Mouse (Mus musculus) heart, embryonic 11.5 days (tissue): ENCODE measurements around the gene Gsap. TPM values are rescaled to one million over a fixed set of nuclear protein-coding genes. Genes with fewer than 3 reads are reported as not detected.

Experiments
- ATAC-seq: fragments of 200-750 bp; cut with Nextera tagmentation; replicated peaks from 2 replicates; pipeline ENCODE4 v1.8.0; 2017; ENCODE audit warnings: moderate library complexity; ENCODE audit not compliant: insufficient number of reproducible peaks, low FRiP score, low TSS enrichment
- H3K27ac ChIP-seq: fragments of 300-500 bp; sonication (generic); 2 replicates; pipeline ENCODE4 v1.5.1; 2014; ENCODE audit warnings: mild to moderate bottlenecking, low read depth, low read length
- H3K27me3 ChIP-seq: fragments of 300-500 bp; sonication (generic); 2 replicates; pipeline ENCODE4 v1.6.1; 2014; ENCODE audit warnings: mild to moderate bottlenecking, low read length, mixed read lengths; ENCODE audit not compliant: control insufficient read depth, insufficient read depth
- H3K36me3 ChIP-seq: fragments of 300-500 bp; sonication (generic); 2 replicates; pipeline ENCODE4 v1.6.1; 2014; ENCODE audit warnings: mild to moderate bottlenecking, low read length, moderate library complexity, mixed read lengths; ENCODE audit not compliant: control insufficient read depth, insufficient read depth
- H3K4me1 ChIP-seq: fragments of 300-500 bp; sonication (generic); 2 replicates; pipeline ENCODE4 v1.6.1; 2014; ENCODE audit warnings: low read length; ENCODE audit not compliant: control insufficient read depth, insufficient read depth
- H3K4me2 ChIP-seq: fragments of 300-500 bp; sonication (generic); 2 replicates; pipeline ENCODE4 v1.6.1; 2014; ENCODE audit warnings: mild to moderate bottlenecking, moderate library complexity
- H3K4me3 ChIP-seq: fragments of 300-500 bp; sonication (generic); 2 replicates; pipeline ENCODE4 v1.5.1; 2014; ENCODE audit warnings: low read depth, low read length
- H3K9ac ChIP-seq: fragments of 300-500 bp; sonication (generic); 2 replicates; pipeline ENCODE4 v1.6.1; 2014; ENCODE audit warnings: mild to moderate bottlenecking, low read depth, low read length, moderate library complexity
- H3K9me3 ChIP-seq: fragments of 300-500 bp; sonication (generic); replicated peaks from 2 replicates; pipeline ENCODE4 v1.6.1; 2016; ENCODE audit warnings: low read length; ENCODE audit not compliant: control insufficient read depth
- WGBS: fragments of 180-500 bp; shearing (Covaris S2); extraction: QIAGEN DNeasy Blood & Tissue Kit; methylation state at CpG from one replicate; pipeline ENCODE4 v1.1.7; 2014; ENCODE audit not compliant: insufficient replicate concordance; 5-methylcytosine and 5-hydroxymethylcytosine counted together
- polyA plus RNA-seq: library from polyadenylated mRNA; unstranded; fragments of >200 nt; fragmentation: Nextera tagmentation; extraction: Ambion mirVana; gene quantifications from 2 replicates; pipeline ENCODE4 v1.2.1, GENCODE M21; 2014

Gene Gsap
- polyA plus RNA-seq, 1 experiment from 2014 or later, result 0.39 TPM

- WGBS, result 65% methylated on average over 7 of the region's 7 CpGs
- no peak overlapping the region for H3K4me2 ChIP-seq
- no peaks in the 10 kb centered on the region for H3K27me3 ChIP-seq
- no peaks in the 10 kb centered on the region for H3K4me1 ChIP-seq
- no peak overlapping the region for H3K4me3 ChIP-seq
- H3K36me3 ChIP-seq, result no peaks in the 10 kb centered on the region
- H3K27ac ChIP-seq, result no peak overlapping the region
- H3K9me3 ChIP-seq, result no peaks in the 10 kb centered on the region
- H3K9ac ChIP-seq, result no peak overlapping the region
- ATAC-seq, result no peak
Measured at GRCm38 (mm10) chr5:21260746-21261145, 74.7 kb downstream of the Gsap start.

GRCm38 (mm10) chr5:21261202-21261844, 75.3 kb downstream of the Gsap start:
- WGBS, result 56% methylated on average over 6 of the region's 6 CpGs
- Histone ChIP-seq H3K27me3 (no peaks in the 10 kb centered on the region), H3K27ac (no peak overlapping the region), H3K4me1 (no peaks in the 10 kb centered on the region), H3K4me3 (no peak overlapping the region), H3K36me3 (no peaks in the 10 kb centered on the region), H3K4me2 (no peak overlapping the region), H3K9me3 (no peaks in the 10 kb centered on the region), H3K9ac (no peak overlapping the region)
- no peak for ATAC-seq

- no peak for ATAC-seq
- Histone ChIP-seq H3K36me3 (no peaks in the 10 kb centered on the region), H3K4me2 (no peak overlapping the region), H3K9me3 (no peaks in the 10 kb centered on the region), H3K4me1 (no peaks in the 10 kb centered on the region), H3K9ac (no peak overlapping the region), H3K4me3 (no peak overlapping the region), H3K27me3 (no peaks in the 10 kb centered on the region), H3K27ac (no peak overlapping the region)
- 63% methylated on average over 18 of the region's 18 CpGs for WGBS
Measured at GRCm38 (mm10) chr5:21263202-21264055, 77.4 kb downstream of the Gsap start.

GRCm38 (mm10) chr5:21264352-21265021, 78.4 kb downstream of the Gsap start:
- Histone ChIP-seq H3K9ac (no peak overlapping the region), H3K9me3 (no peaks in the 10 kb centered on the region), H3K4me3 (no peak overlapping the region), H3K27ac (no peak overlapping the region), H3K4me2 (no peak overlapping the region), H3K27me3 (no peaks in the 10 kb centered on the region), H3K36me3 (no peaks in the 10 kb centered on the region), H3K4me1 (no peaks in the 10 kb centered on the region)
- 81% methylated on average over 8 of the region's 8 CpGs for WGBS
- no peak for ATAC-seq

GRCm38 (mm10) chr5:21265049-21265448, 79.0 kb downstream of the Gsap start:
- no peak overlapping the region for H3K27ac ChIP-seq
- WGBS, result 24% methylated on average over 4 of the region's 4 CpGs
- no peak overlapping the region for H3K9ac ChIP-seq
- no peaks in the 10 kb centered on the region for H3K36me3 ChIP-seq
- no peak overlapping the region for H3K4me2 ChIP-seq
- no peak overlapping the region for H3K4me3 ChIP-seq
- no peak for ATAC-seq
- H3K27me3 ChIP-seq, result no peaks in the 10 kb centered on the region
- no peaks in the 10 kb centered on the region for H3K9me3 ChIP-seq
- H3K4me1 ChIP-seq, result no peaks in the 10 kb centered on the region

GRCm38 (mm10) chr5:21267090-21267489, 81.0 kb downstream of the Gsap start:
- no peak for ATAC-seq
- Histone ChIP-seq H3K27ac (no peak overlapping the region), H3K4me3 (no peak overlapping the region), H3K9me3 (no peaks in the 10 kb centered on the region), H3K9ac (no peak overlapping the region), H3K4me2 (no peak overlapping the region), H3K4me1 (no peaks in the 10 kb centered on the region), H3K27me3 (no peaks in the 10 kb centered on the region), H3K36me3 (no peaks in the 10 kb centered on the region)
- WGBS, result 82% methylated on average over 2 of the region's 2 CpGs

- no peaks in the 10 kb centered on the region for H3K36me3 ChIP-seq
- H3K9ac ChIP-seq, result no peak overlapping the region
- H3K4me2 ChIP-seq, result no peak overlapping the region
- no peak for ATAC-seq
- no peaks in the 10 kb centered on the region for H3K9me3 ChIP-seq
- H3K4me3 ChIP-seq, result no peak overlapping the region
- no peak overlapping the region for H3K27ac ChIP-seq
- no peaks in the 10 kb centered on the region for H3K4me1 ChIP-seq
- 70% methylated on average over 5 of the region's 5 CpGs for WGBS
- no peaks in the 10 kb centered on the region for H3K27me3 ChIP-seq
Measured at GRCm38 (mm10) chr5:21269446-21269845, 83.4 kb downstream of the Gsap start.

- H3K9me3 ChIP-seq, result no peaks in the 10 kb centered on the region
- WGBS, result 69% methylated on average over 4 of the region's 4 CpGs
- H3K4me2 ChIP-seq, result no peak overlapping the region
- no peak overlapping the region for H3K9ac ChIP-seq
- no peak overlapping the region for H3K27ac ChIP-seq
- no peaks in the 10 kb centered on the region for H3K27me3 ChIP-seq
- no peaks in the 10 kb centered on the region for H3K36me3 ChIP-seq
- no peak for ATAC-seq
- H3K4me3 ChIP-seq, result no peak overlapping the region
- no peaks in the 10 kb centered on the region for H3K4me1 ChIP-seq
Measured at GRCm38 (mm10) chr5:21270756-21271155, 84.7 kb downstream of the Gsap start.
